Mouse (Mus musculus): ENCODE data around the gene Olfr357. TPM values are rescaled to one million over a fixed set of nuclear protein-coding genes. Genes with fewer than 3 reads are reported as not detected.

Gene Olfr357
- not detected in 2 replicates for polyA plus RNA-seq (2012)

GRCm38 (mm10) chr2:36993527-36993926 lies at the start of gene Olfr357:
Gene Olfr357, plus strand, starts transcription at chr2:36993827.

GRCm38 (mm10) chr2:37009235-37009634 lies 15.6 kb downstream of the Olfr357 start, which contains the start of gene Olfr358:
Gene Olfr358, minus strand, starts transcription at chr2:37009335.

Other genes with a start within 250 kb of the Olfr357 start
- gene Olfr348, start 209.6 kb upstream of the Olfr357 start, polyA plus RNA-seq (2012): not detected in 2 replicates
- gene Olfr50, start 203.3 kb upstream of the Olfr357 start, polyA plus RNA-seq (2012): not detected in 2 replicates
- gene Olfr3, start 176.8 kb upstream of the Olfr357 start, polyA plus RNA-seq (2012): not detected in 2 replicates
- gene Olfr350, start 147.5 kb upstream of the Olfr357 start, polyA plus RNA-seq (2012): not detected in 2 replicates
- gene Olfr351, start 131.2 kb upstream of the Olfr357 start, polyA plus RNA-seq (2012): not detected in 2 replicates
- not detected in 2 replicates for gene Olfr352, start 125.4 kb upstream of the Olfr357 start, polyA plus RNA-seq (2012)
- not detected in 2 replicates for gene Olfr353, start 100.9 kb upstream of the Olfr357 start, polyA plus RNA-seq (2012)
- not detected in 2 replicates for gene Olfr354, start 88.1 kb upstream of the Olfr357 start, polyA plus RNA-seq (2012)
- gene Olfr355, start 64.9 kb upstream of the Olfr357 start, polyA plus RNA-seq (2012): not detected in 2 replicates
- gene Olfr356, start 56.7 kb upstream of the Olfr357 start, polyA plus RNA-seq (2012): not detected in 2 replicates
- not detected in 2 replicates for gene Olfr358, start 15.5 kb downstream of the Olfr357 start, polyA plus RNA-seq (2012)
- gene Olfr360, start 71.9 kb downstream of the Olfr357 start, polyA plus RNA-seq (2012): not detected in 2 replicates
- not detected in 2 replicates for gene Olfr361, start 95.5 kb downstream of the Olfr357 start, polyA plus RNA-seq (2012)
- gene Olfr362, start 124.1 kb downstream of the Olfr357 start, polyA plus RNA-seq (2012): not detected in 2 replicates
- not detected in 2 replicates for gene Olfr364-ps1, start 145.5 kb downstream of the Olfr357 start, polyA plus RNA-seq (2012)
- gene Olfr365, start 194.4 kb downstream of the Olfr357 start, polyA plus RNA-seq (2012): not detected in 2 replicates
- gene Olfr366, start 217.7 kb downstream of the Olfr357 start, polyA plus RNA-seq (2012): not detected in 2 replicates